Mouse (Mus musculus) G1E (cell line): Measurements from ENCODE around the gene Gm11549.

Source experiments
- CTCF ChIP-seq: IDR thresholded peaks from 2 replicates; pipeline ENCODE4 v1.5.1; 2012; ENCODE audit warnings: low read depth, low read length, inconsistent platforms, mixed read lengths
- TAL1 ChIP-seq: conservative IDR thresholded peaks from 2 replicates; pipeline ENCODE4 v1.6.1; 2012; ENCODE audit warnings: low read depth, low read length, inconsistent platforms, mixed read lengths

- no peak for TF ChIP-seq CTCF
- no peak for TF ChIP-seq TAL1
Observed at GRCm38 (mm10) chr3:36551851-36552384, 30.3 kb upstream of the Gm11549 start.
